Mouse (Mus musculus) myocyte (in vitro differentiated cells): ENCODE measurements around the gene Mvb12b.

ENCODE experiments used
- E2F4 ChIP-seq: IDR thresholded peaks from one replicate; pipeline ENCODE4 v1.6.1; 2011; ENCODE audit warnings: mild to moderate bottlenecking, control low read depth, moderate library complexity; ENCODE audit not compliant: insufficient read depth
- MAX ChIP-seq: IDR thresholded peaks from one replicate; pipeline ENCODE4 v1.6.1; 2011; ENCODE audit warnings: low read depth, mild to moderate bottlenecking, control low read depth
- MYOD1 ChIP-seq, 3 experiments: IDR thresholded peaks; one replicate each; pipeline ENCODE4 v1.6.1; 2011; ENCODE audit warnings: control low read depth in 2 of 3, low read depth in 2 of 3, mild to moderate bottlenecking in 2 of 3, moderate library complexity in 1 of 3; ENCODE audit not compliant: insufficient read length in 2 of 3, control insufficient read depth in 1 of 3
- POLR2A ChIP-seq: IDR thresholded peaks from one replicate; pipeline ENCODE4 v1.6.1; 2011; ENCODE audit warnings: low read depth, mild to moderate bottlenecking, control low read depth, moderate library complexity; ENCODE audit not compliant: insufficient read length

DNA sequence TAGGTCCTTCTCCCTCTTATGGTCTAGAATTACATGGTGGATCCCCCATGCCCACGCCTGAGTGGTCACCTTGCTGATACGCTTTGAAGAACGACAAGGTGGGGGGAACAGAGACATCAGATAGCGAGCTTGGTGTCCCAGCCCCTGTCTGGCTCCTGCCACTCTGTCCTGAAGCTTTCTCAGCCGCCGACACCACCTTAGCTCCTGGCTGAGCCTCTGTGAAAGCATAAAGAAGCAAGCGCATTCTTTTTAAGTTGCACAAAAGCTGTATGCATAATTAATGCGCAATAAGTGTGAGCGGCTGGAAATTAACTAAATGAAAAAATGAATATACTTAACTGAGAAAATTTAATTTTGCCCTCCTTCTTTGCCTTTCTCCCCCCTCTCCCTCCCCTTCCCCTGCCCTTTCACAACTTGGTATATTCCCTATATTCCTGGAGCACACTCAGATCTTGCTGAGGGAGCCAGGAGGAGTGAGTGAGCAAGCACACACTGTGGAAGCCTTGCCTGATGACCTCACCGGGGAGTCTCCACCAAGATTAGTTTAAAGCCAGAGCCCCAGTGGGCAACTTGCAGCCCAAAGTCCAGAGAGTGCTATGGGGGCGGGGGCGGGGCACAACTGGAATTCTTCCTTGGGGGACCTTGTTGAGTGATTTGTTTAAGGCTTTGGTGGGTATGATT lies 174.0 kb downstream of the Mvb12b start:
- TF ChIP-seq POLR2A (no peak), E2F4 (no peak), MAX (no peak), MYOD1 (IDR thresholded peaks at IDR 0.05; ENCODE audit: control insufficient read depth in 1 of 3, insufficient read length in 2 of 3, low read depth in 2 of 3) (no peak)
